Mouse (Mus musculus) liver, embryonic 14 days (tissue): ENCODE data around the gene Myo15. TPM values are rescaled to one million over a fixed set of nuclear protein-coding genes. Genes with fewer than 3 reads are reported as not detected.

ENCODE experiments used
- polyA plus RNA-seq: library from polyadenylated mRNA; depleted of rRNA; stranded (reverse); fragments of >200 nt; gene quantifications from 2 replicates; pipeline ENCODE4 v1.2.3, GENCODE M21; 2012; rRNA removed

The Myo15 gene
- polyA plus RNA-seq: 0.54 and 0.60 TPM in 2 replicates

DNA sequence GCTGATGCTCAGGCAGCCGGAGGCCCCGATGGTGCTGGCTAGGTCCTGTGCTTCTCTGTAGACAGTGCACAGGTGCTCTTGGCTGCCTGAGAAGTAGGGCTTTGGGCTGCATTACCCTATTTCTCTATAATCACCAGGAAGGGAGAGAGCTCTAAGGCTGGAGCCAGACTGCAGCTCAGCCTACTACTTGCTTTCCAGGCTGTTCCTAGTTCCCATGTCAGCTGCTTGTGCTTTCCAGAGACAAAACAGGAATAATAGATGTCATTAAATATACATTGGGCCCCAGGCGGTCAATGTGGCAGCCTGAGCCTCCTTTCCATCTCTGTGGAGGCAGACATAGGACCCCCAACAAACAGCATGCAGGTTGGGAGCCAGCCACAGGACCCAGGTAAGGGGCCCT, at the start of gene Myo15:
Gene Myo15, plus strand, starts transcription at position 301 of the 400 bp plus-strand sequence.

DNA sequence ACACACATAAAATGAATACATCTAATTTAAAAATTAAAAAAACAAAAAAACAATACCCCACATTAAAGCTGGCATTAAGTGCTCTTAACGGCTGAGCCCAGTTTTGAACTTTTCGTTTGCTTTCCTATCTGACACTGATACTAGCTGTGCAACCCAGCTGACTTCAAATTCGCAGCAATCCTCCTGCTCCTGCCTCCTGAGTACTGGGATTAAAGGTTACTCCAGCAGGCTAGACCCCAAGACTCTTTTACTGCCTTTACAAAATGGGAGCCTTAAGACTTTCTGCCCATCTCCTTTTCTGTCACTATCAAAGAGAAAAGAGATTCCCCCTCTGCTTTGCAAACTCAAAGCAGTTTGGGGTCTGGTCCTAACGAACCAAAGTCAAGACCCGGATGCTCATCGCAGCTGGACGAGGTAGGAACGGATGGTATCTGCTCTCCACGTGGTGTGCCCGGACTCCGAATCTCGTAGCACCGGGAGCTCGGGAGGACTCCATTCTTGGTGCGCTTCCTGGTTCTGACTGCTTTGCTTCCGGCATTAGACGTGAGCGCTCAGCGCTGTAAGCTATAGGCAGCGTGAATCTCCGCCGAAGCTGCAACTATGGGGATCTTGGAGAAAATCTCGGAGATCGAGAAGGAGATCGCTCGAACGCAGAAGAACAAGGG, 14.9 kb upstream of the Myo15 start, which contains the start of gene Drg2:
Gene Drg2, plus strand, starts transcription at position 512 of the 665 bp plus-strand sequence.

GRCm38 (mm10) chr11:60536180-60536858, 67.2 kb downstream of the Myo15 start, which contains the start of gene Alkbh5:
Alkbh5 (plus strand) TSS chr11:60536381.

Other genes starting within 250 kb of the Myo15 start
- 33.8 and 33.9 TPM in 2 replicates for gene Srebf1, start 246.8 kb upstream of the Myo15 start, polyA plus RNA-seq
- gene Tom1l2, start 116.4 kb upstream of the Myo15 start, polyA plus RNA-seq: 4.8 and 5.0 TPM in 2 replicates
- 0.28 and 0.31 TPM in 2 replicates for gene Drc3, start 116.0 kb upstream of the Myo15 start, polyA plus RNA-seq
- gene Gid4, start 52.2 kb upstream of the Myo15 start, polyA plus RNA-seq: 6.1 and 6.6 TPM in 2 replicates
- gene Atpaf2, start 50.9 kb upstream of the Myo15 start, polyA plus RNA-seq: 18.1 and 20.1 TPM in 2 replicates
- 20.7 and 24.3 TPM in 2 replicates for gene Drg2, start 14.7 kb upstream of the Myo15 start, polyA plus RNA-seq
- 6.9 and 8.4 TPM in 2 replicates for gene Alkbh5, start 67.0 kb downstream of the Myo15 start, polyA plus RNA-seq
- gene Llgl1, start 230.4 kb downstream of the Myo15 start, polyA plus RNA-seq: 9.9 and 11.0 TPM in 2 replicates